Mouse (Mus musculus) A20 (cell line): ENCODE measurements around the gene Ttc7b.

ENCODE experiments used
- DNase-seq: peaks from one replicate; pipeline ENCODE4 v3.0.0-alpha.2; 2011; ENCODE audit warnings: low read depth, low spot score

Ttc7b gene

DNA sequence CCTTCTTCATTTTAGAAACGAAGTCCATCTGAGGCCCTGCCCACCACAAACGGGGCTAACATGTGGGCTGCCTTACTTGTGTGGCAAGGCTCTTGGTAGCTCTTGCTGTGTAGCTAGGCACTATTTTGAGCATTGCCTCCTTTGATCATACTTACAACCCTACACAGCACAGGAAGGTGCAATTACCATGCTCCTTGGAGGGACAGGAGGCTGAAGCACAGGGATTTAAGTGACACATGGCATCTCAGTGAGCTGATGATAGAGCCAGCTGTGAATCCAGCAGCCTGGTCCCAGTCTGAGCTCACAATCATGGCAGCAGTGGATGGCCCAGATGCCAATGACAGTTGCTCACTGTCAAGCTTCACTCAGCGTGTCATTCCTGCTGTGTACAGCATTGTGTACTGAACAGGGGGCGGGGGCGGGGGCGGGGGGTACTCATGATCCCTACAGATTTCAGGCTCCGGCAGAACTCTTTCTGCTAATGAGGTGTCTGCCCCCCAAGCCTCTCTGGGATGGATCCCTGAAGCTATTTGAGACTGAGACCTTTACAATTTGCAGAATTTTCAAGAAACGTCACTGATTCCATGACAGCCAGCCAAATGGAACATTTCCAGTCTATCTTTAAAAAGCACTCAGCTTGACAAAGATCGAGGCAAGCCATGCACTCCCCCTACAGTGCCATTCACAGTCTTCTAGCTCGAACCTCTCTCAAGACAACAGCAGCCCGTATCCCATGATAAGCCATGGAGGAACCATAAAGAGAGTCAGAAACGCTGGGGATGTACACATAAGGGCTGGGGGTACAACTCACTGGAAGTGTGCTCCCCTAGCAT, 130.5 kb downstream of the Ttc7b start:
- no peak for DNase-seq

DNA sequence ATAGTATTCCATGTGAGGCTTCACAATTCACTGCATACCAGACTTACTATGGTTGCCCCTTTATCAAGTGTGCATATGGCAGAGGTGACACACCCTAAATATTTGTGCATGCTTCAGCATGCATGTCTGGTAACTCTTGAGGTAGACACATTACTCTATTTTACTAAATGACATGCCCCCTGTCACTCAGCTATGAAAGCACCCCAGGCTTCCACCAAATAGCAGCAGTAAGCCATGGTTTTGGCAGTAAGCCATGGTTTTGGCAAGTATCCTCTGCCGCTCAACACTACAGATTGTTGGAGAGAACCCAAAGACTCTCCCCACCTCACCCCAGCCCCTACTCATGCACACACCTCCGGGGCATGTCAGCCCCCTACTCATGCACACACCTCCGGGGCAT, 134.4 kb downstream of the Ttc7b start:
- DNase-seq: no peak

DNA sequence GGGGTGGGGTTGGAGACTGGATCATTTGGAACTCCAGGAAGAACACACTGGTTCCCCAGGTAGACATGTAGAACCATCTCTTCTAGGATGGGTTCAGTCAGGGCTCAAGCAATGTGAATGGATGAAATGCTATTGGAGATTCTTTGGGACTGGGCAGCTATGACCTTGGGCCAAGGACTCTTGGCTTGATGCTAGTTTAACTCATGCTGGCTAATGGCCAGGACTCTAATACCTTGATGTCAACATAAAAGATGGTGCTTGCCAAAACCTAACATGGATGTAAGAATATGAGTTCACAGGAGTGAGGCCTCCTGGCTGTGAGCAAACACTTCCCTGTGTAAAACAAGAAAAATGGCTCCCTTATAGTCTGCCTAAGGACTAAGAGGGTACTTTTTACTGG, 138.1 kb downstream of the Ttc7b start:
- no peak for DNase-seq

DNA sequence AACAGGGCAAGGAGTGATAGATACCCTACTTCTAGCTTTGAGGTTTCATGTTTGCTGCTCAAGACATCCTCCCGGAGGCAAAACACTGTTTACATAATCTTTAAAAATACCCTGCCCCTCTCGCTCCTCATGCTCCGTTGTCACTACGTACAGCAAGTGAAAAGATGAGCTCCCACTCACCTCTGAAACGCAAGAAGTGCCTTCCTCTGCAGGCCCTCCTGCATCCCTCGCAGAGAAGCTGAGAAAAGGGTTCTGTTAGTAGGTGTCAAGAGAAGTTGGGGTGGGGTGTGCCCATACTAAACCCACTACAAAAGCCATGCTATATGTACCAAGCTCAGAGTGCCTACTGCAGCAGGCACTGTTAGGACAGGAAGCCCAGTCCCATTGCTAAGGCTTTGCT, 138.7 kb downstream of the Ttc7b start:
- no peak for DNase-seq

DNA sequence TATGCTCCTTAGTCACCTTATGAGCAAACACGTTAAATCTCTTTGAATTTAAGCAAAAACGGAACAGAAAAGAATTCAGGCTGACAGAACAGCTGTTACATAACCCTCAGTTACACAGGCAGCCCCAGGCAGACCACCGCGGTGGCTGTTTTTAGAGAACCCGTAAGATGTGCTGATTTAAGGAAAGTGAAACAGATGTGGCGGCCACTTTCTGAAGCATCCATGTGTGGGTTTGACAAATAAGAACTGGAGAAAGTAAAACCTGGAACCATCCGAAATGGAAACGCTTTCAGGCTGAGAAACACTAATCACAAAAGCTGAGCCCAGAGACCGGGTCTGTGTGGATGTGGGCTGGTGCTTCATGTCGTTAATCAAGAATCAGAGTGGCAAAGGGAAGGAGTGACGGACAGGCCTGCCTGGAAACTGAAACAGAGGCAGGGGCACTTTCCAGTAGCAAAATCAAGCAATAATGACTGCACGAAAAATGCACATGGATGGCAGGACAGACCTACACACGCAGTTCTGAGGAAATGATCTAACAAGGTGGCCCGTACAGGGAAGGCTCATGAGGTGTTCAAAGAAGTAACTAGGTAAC, 139.8 kb downstream of the Ttc7b start:
- DNase-seq: peak; percentile 83

DNA sequence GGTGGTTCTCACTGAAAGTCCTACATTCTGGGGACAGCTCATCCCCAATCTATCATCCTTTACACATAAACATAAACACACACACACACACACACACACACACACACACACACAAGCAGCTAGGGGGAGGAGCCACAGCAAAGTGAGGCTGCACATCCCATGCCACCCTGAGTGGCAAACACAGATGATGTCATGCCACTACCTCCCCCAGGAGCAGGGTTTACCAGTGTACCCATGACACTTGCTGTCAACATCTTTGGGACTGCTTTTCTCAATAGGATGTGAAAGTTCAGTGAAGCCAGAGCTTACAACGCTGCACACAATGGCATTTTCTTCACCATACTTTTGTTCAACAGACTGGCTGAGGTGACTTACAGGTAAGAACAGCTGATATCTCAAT, 140.8 kb downstream of the Ttc7b start:
- peak; percentile 64 for DNase-seq

DNA sequence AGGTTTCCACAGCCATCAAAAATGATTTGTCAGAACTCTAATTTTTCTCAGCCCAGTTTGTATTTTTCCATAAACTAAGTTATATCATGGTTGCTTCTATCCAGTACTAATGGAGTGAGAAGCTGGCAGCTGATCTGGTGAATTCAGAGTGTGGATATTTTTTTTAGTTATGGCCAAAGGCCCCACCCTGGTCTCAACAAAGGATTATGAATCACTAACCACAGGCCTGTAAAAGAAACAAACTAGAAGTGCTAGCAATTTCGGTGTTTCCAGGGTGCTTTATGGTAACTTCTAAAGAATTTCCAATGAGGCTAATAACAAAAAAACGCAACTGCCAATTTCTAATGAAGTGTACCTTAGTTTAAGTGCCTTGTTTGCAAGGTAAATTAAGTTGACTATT, 142.4 kb downstream of the Ttc7b start:
- DNase-seq: peak; percentile 44

DNA sequence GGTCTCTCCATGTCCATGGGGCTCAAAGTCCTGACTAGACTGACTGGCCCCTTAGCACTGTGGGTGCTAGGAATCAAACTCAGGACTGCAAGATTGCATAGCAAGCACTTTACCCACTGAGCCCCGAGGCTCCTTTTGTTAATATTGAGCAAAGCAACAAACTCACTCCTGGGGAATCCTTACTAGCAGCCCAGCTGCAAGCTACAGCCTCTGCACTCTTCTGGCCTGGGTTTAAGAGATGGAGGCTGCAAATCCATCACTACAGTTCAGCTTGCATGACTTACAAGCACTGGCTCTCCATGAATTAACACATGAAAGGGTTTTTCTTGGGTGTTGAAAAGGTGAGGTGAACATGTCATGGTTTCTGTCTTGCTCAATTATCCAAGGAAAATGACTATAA, 142.8 kb downstream of the Ttc7b start:
- no peak for DNase-seq

DNA sequence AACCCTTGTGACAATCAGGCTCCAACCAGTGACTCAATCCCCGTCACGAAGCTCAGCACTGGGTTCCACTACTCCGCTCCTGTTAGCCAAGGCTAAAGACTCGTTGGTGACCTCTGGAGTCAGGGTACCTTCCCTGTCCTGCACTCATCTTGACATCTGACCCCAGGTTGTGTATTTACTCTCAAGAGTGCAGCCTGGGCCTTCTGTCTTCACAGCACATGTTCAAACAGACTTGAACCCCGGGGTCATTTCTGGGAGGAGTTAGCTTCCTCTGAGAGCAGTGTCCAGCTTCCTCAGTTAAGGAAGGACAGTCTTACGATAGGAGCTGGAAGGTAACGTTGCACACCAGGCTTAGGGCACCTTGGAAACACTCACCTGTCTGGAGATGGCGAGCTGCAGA, 144.8 kb downstream of the Ttc7b start:
- no peak for DNase-seq

DNA sequence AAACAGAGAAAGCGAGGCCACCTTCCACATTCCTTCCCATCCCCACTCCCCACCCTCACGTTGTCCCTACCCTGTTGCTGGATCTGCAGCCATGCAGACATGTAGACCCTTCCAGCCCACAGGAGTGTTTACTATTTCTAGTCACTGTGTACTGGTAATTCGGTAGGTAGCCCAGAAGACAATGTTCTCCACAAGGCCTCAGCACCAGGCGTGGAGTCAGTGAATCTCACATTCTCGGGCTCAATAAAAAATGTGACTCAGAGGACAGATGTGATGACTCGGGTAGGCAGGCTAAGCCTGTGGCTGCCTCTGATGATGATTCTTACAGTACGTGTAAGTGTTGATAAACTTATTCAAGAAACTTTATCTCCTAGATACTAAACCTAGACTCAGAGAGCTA, 147.8 kb downstream of the Ttc7b start:
- no peak for DNase-seq

DNA sequence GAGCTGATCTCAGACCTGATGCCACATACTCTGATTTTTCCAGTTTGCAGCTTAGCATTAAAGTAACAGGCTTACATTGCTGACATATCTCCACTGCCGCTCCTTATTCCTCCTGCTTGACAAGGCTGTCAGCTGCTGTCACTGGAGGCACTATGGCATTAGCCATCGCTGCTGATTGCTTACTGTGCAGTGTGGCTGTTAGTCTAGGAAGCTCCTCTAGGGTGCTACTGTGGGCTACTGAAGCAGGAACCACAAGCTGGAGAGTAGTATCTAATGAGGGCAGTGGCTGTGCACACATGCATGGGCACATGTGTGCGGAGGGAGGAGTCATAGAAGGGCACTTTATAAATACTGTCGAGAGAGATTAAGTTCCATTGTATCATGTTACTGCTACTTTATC, 148.6 kb downstream of the Ttc7b start:
- no peak for DNase-seq

DNA sequence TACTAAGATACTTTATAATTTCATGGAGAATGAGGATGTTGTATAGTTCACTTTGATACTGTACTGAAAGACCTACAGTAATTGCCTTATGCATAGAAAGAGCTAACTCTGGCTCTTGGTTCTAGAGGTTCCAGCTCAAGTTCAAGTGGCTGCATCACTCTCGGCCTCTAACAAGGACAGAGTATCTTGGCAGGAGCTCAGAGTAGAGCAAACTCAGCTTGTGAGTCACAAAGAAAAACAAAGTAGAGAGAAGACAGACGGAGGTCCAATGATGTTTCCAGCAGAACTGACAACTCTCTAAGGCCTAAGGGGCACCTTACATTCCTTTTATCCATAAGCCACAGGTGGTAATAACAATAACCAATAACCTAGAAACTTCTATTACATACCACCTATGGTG, 150.8 kb downstream of the Ttc7b start:
- no peak for DNase-seq

DNA sequence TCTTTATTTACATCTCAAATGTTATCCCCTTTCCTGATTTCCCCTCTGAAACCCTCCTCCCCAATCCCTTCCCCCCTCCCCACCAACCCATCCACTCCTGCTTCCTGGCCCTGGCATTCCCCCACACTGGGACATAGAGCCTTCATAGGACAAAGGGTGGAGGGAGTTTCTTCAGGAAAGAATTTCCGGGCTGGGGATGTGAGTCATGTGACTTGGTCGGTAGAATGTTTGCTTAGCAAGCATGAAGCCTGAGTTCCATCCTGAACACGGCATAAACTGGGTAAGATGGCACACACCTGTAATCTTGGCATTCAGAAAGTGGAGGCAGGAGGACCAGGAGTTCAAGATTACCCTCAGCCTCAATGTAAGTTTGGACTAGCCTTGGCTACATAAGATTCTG, 151.4 kb downstream of the Ttc7b start:
- no peak for DNase-seq

DNA sequence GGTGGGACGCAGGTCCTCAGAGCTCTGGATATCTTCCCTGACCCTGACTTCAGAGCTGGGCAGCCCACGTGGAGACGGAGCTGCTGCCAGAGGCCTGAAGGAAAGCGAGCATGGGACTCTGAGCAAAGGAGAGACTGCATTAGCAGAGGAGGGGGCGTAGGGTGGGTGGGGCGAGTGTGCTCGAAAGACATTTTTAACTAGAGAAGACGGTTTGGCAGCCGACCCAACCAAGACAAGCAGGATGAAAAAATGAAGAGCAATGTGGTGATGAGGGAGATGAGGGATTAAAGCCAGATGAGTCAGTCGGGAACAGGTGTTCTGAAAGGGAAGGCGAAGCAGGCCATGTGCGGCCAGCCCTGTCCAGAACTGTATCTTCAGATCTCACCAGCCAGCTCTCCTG, 159.3 kb downstream of the Ttc7b start:
- DNase-seq: no peak

DNA sequence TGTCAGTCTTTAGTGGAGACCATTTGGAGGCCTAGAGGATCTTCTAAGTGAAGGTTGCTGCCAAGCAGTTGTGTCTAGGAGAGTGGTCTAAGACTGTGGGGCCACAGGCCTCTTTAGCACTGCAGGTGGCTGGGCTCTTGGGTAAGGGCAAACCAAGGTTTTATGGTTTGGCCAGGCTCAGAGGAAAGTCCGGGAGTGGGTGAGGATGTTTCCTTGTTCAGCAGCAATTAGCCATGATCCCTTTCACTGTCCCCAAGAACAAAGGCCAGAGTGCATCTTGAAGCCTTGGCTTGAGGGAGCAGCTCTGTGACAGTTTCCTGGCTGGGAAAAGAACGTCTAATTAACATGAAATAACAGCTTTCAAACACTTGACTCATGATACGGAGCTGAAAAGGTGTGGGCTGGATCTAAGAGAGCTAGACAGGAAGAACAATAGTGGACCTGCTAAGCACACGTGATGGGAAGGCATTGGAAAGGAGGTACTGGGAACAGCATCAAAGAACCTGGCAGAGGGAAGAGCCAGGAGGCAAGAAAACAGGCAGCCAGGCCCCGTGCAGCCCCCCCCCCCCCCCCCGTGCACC, 162.5 kb downstream of the Ttc7b start:
- DNase-seq: no peak

DNA sequence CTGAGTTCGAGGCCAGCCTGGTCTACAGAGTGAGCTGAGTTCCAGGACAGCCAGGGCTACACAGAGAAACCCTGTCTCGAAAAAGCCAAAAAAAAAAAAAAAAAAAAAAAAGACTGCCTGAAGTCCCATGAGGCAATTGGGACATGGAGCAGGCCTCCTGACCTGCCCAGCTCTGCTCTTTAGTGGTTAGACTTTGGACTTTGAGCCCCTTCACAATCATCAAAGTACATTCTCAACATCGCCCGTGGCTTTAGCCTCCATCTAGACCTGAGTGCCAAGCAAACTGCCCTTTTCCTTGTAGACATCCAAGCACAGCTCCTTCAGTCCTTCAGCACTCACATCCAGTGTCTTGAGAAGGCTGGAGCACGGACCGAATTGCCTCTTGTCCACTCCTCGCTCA, 164.2 kb downstream of the Ttc7b start:
- no peak for DNase-seq

DNA sequence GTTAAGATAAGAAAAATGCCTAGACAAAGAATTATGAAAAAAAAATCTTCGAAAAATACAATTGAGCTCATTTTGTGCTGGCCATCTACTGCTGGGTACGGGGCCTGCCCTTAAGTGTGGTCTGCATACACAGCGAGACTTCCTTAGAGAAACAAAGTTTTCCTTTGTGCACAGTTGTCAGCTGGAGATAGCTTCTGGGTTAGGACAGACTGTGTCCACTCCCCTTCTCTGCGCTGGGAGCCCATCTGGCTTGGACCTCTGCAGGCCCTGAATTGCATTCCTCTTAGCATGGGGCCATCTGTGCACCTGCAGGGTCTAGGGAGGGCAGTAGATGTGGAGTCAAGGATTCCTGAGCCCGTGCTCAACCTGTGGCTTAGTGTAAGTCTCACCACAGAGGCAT, 165.1 kb downstream of the Ttc7b start:
- no peak for DNase-seq

DNA sequence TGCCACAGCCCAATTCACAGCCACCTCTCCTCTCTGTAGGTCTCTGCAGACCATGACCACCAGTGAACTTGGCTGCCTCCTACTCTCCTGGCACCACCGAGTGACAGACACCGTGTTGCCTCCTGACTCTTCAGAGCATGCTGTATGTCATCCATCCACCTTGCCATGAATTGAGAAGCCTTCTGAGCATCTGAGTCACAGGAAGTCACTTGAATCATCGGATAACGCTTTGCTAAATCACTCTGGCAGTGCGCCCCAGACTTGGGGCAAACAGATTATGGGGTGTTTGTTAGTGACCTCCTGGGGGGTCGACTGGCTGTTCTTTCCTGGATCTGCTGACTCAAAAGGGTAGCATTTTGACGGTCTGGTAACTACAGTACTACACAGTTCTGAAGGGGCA, 166.7 kb downstream of the Ttc7b start:
- no peak for DNase-seq

DNA sequence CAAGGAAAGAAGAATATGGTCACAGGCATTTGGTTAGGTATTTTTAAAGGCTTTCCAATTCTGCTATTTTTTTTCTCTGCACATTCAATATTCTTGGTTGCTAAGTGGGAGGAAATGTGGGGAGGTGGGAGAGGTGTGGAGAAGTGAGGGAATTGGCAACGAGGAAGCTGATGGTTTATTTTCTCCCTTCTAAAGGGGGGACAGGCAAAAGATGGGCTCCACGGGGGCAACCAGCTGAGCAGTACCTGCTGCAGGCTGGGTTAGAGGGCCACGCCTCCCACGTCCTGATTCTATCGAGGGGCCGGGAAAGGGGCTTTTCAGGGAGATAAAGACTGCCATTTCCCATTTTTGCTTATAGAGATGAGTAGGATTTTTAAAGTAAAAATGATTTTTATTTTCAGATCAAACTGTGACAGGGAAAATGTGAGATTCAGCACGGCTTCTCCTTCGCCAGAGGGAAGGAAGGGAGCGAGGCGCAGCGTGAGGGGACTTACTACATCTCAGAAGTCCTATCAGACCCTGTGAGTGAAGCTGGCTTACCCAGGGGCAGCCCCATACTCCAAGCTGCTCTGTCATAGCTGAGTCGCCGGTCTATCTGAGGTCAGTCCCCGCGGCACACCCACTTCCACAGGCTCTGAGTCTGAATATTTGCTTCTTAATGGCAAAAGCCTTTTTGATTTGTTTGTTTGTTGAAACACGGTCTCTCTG, 167.4 kb downstream of the Ttc7b start:
- no peak for DNase-seq

DNA sequence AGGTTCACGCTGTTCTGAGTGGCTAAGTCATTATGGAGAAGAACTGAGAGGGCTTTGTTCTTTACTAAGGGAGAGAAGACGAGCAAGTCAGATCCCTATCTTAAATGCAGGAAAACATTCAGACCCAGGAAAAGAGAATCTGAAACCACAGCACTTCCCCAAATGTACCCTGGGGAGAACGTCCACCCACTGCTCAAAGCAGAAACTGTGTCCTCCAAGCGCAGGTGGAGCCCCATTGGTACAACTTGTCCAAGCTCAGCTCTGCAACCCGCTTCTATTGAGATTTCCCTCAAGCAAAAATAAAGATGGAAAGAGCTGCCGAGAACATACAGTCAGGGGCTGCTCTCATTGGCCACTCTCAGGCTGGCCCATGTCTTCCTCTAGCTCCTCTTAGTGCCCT, 168.5 kb downstream of the Ttc7b start:
- DNase-seq: no peak

DNA sequence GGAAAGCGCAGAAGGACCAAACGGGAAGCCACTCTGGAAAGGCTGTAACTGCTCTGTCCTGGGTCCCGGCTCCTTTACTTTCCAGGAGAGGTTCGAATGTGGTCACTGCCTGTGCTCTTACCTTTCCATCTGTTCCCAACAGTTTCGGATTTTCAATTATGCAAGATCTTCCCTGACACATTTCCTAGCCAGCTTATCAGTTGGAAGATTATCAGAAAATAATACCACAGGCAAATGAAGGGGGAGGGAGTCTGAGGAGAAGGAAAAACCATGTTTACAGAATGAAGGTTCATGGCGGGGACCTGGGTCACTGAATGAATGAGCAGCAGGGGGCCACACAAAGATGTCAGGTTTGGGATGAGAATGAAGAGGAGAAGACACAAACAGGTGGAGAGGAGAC, 177.1 kb downstream of the Ttc7b start:
- no peak for DNase-seq

DNA sequence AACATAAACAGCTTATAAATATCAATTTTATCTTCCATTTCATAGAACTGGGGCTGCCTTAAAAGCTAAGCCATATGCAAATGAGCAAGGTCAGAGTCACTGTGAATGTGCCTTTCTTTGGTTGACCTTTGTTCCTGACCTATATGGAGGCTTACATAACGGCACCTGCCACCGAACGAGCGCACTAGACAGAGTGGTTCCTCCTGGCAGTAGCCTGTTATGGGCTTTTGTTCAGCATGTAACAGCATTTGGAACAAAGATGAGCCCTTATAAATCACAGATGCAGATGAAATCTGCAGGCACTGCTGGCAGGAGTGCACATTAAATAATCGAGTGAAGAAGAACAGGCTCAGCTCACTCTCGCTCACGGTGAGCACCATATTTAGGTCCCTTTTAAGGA, 179.0 kb downstream of the Ttc7b start:
- no peak for DNase-seq
